Mouse (Mus musculus) gastrocnemius, adult 2 months (tissue): ENCODE data around the gene Macrod2. TPM values are rescaled to one million over a fixed set of nuclear protein-coding genes. Genes with fewer than 3 reads are reported as not detected.

Experiments
- DNase-seq: peaks from one replicate; pipeline ENCODE4 v3.0.0; 2022
- H3K27ac ChIP-seq: fragments of 200-600 bp; 2 replicates; pipeline ENCODE4 v1.8.1; 2022; ENCODE audit warnings: mild to moderate bottlenecking
- H3K4me3 ChIP-seq: fragments of 200-600 bp; 2 replicates; pipeline ENCODE4 v1.8.1; 2022; ENCODE audit warnings: mild to moderate bottlenecking, moderate library complexity
- CTCF ChIP-seq: fragments of 200-600 bp; IDR thresholded peaks from 2 replicates; pipeline ENCODE4 v1.8.1; 2022; ENCODE audit warnings: antibody characterized with exemption, mild to moderate bottlenecking, moderate library complexity
- intact Hi-C: fragments of 180-260 bp; cut with DNase I; formaldehyde crosslinking; loops from one replicate; pipeline ENCODE4 v1.15.1; 2025
- total RNA-seq, 2 experiments: library from RNA; stranded (reverse); gene quantifications; 2 replicates each; pipeline ENCODE4 v1.2.3; 2021

The Macrod2 gene
- total RNA-seq, 2 experiments from 2014 or later: 16.4 to 19.3 TPM

GRCm38 (mm10) chr2:141023916-141024315 is 628.8 kb downstream of the Macrod2 start:
- intact Hi-C loops: no loop called here
- no peak for DNase-seq
- no peak overlapping the region for H3K27ac ChIP-seq
- no peak for TF ChIP-seq CTCF
- H3K4me3 ChIP-seq: no peak overlapping the region

- Histone ChIP-seq H3K4me3 (no peak overlapping the region), H3K27ac (no peak overlapping the region)
- TF ChIP-seq CTCF: no peak
- no peak for DNase-seq
- intact Hi-C loops: no loop called here
Measured at GRCm38 (mm10) chr2:141024316-141025043, 629.4 kb downstream of the Macrod2 start.

- Histone ChIP-seq H3K4me3 (no peak overlapping the region), H3K27ac (no peak overlapping the region)
- intact Hi-C loops: no loop called here
- DNase-seq: no peak
- TF ChIP-seq CTCF: no peak
Measured at GRCm38 (mm10) chr2:141056685-141057454, 661.8 kb downstream of the Macrod2 start.

DNA sequence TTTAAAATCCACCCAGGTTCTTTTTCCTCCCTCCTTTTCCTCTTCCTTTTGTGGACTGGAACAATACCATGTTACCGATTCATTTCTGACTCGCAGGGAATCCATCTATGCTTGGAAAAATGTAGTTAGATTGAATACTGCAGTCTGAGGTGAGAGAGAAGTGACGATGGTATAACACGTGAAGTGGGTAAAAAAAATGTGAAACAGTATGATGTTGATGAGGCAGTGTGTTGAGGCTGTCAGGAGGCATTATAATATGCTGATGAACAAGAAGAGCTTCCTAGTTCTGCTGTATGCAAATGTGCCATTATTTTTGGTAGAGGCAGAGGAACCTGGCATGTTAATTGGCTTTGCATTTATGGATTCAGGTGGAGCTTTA is 662.3 kb downstream of the Macrod2 start:
- Histone ChIP-seq H3K27ac (no peak overlapping the region), H3K4me3 (no peak overlapping the region)
- no peak for DNase-seq
- intact Hi-C loops: no loop called here
- TF ChIP-seq CTCF: no peak

GRCm38 (mm10) chr2:141073981-141074855 is 679.1 kb downstream of the Macrod2 start:
- Histone ChIP-seq H3K4me3 (no peak overlapping the region), H3K27ac (no peak overlapping the region)
- intact Hi-C loops: no loop called here
- no peak for DNase-seq
- no peak for TF ChIP-seq CTCF

GRCm38 (mm10) chr2:141078221-141078620 is 683.1 kb downstream of the Macrod2 start:
- DNase-seq: no peak
- H3K4me3 ChIP-seq: no peak overlapping the region
- intact Hi-C loops: no loop called here
- no peak for TF ChIP-seq CTCF
- H3K27ac ChIP-seq: no peak overlapping the region

DNA sequence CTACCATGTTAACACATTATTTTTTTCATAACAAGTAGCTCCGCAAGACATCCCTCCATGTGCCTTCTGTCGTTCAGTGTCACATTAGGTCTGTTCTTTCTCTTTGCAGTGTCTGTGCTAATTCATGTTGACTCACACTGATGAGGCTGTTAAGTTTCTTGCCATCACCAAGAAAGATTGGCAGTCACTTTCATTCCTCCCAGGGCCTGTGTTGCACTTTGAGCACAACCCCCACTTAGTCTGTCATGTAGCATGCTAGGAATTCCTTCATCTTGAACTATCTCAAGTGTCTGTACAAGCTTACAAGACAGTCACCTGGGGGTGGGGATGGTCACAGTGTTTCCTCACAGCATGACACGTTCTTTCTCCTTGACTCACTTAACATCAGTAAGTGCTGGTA is 696.2 kb downstream of the Macrod2 start:
- no peak for TF ChIP-seq CTCF
- no peak overlapping the region for H3K4me3 ChIP-seq
- no peak overlapping the region for H3K27ac ChIP-seq
- no peak for DNase-seq
- intact Hi-C loops: no loop called here

- intact Hi-C loops: no loop called here
- no peak for DNase-seq
- no peak for TF ChIP-seq CTCF
- no peak overlapping the region for H3K27ac ChIP-seq
- no peak overlapping the region for H3K4me3 ChIP-seq
Measured at GRCm38 (mm10) chr2:141117579-141117978, 722.5 kb downstream of the Macrod2 start.

GRCm38 (mm10) chr2:141123875-141124274 is 728.8 kb downstream of the Macrod2 start:
- no peak for TF ChIP-seq CTCF
- H3K4me3 ChIP-seq: no peak overlapping the region
- intact Hi-C loops: no loop called here
- H3K27ac ChIP-seq: no peak overlapping the region
- no peak for DNase-seq

- no peak overlapping the region for H3K27ac ChIP-seq
- TF ChIP-seq CTCF: no peak
- intact Hi-C loops: no loop called here
- H3K4me3 ChIP-seq: no peak overlapping the region
- no peak for DNase-seq
Measured at GRCm38 (mm10) chr2:141125638-141126037, 730.5 kb downstream of the Macrod2 start.

DNA sequence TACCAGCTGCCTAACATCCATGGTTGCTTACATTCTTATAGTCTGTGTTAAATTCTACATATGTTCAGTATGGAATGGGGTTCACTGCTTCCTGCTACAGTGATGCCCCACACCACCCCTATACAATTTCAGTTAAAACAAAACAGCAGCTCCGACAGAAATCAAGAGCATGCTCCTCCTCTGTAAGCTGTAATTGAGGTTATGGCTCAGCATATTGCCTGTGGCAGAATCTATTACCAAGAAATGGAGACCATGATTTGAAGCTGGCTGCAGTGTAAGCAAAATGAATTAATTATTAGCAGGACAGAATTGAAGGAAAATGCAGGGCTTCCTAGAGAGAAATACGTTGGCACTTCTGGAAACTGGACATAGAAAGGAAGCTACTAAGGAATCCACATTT is 747.2 kb downstream of the Macrod2 start:
- intact Hi-C loops: no loop called here
- no peak for DNase-seq
- no peak for TF ChIP-seq CTCF
- no peak overlapping the region for H3K4me3 ChIP-seq
- no peak overlapping the region for H3K27ac ChIP-seq

DNA sequence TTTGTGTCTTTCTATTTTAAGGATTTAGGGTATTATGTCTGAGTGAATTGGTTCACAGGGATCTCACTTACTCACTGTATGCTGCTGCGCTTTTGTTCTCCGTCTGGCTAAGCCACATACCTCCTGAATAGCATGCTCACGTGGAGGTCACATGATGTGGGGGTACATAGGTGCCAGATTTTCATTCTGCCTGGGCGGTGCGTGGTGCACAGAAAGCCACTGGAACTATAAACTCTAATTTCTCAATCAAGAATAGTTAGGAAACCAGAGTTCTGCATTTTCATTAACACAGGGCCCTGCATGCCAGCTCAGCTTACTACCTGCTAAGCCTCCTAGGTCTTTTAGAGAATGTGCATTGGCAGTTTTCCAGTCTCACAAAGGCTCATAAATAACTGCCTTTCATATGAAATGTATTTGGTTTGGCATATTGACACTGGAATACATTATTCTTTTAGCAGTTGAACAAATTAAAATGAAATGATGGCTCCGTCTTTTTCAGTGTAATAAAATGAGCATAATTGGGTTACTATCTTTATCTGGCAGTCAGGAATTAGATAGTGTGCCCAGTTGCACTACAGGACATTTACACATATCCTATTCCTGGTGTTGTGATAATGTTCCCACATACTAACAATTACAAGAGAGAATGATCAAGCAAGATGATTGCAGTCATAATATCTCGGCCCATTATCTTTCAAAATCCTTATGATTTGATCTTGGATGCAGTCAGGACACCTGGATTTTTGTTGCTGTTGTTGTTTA is 757.1 kb downstream of the Macrod2 start:
- H3K27ac ChIP-seq: no peak overlapping the region
- H3K4me3 ChIP-seq: no peak overlapping the region
- no peak for DNase-seq
- intact Hi-C loops: no loop called here
- no peak for TF ChIP-seq CTCF
